Mouse (Mus musculus): ENCODE measurements at regions not wholly inside any gene's neighbourhood (a gene's known extent, or its start where the extent isn't known, plus 50 kb on each side); places are given as distances from the start of the nearest gene placed in this dataset.

- DNase-seq (ENCODE audit: low read depth, low spot score) = no peak
Observed at GRCm38 (mm10) chr13:43724161-43724560, 60.4 kb upstream of the Cd83 start.

- DNase-seq (ENCODE audit: low read depth, low spot score) = peak; percentile 71
Observed at GRCm38 (mm10) chr13:43725698-43726097, 58.9 kb upstream of the Cd83 start.

GRCm38 (mm10) chr13:43726895-43727341, 57.7 kb upstream of the Cd83 start:
- DNase-seq (ENCODE audit: low read depth, low spot score) = no peak

GRCm38 (mm10) chr13:43729617-43730016, 55.0 kb upstream of the Cd83 start:
- no peak for DNase-seq (ENCODE audit: low read depth, low spot score)

GRCm38 (mm10) chr13:43733061-43733460, 51.5 kb upstream of the Cd83 start:
- DNase-seq (ENCODE audit: low read depth, low spot score) = no peak

GRCm38 (mm10) chr13:43734641-43735040, 49.9 kb upstream of the Cd83 start:
- DNase-seq (ENCODE audit: low read depth, low spot score) = no peak

Data from 3T3-L1 (cell line).